Mouse (Mus musculus): Measurements from ENCODE around the gene Igsf21. TPM values are rescaled to one million over a fixed set of nuclear protein-coding genes. Genes with fewer than 3 reads are reported as not detected.

Igsf21 gene
- polyA plus RNA-seq, 1 experiment = 42.0 TPM

DNA sequence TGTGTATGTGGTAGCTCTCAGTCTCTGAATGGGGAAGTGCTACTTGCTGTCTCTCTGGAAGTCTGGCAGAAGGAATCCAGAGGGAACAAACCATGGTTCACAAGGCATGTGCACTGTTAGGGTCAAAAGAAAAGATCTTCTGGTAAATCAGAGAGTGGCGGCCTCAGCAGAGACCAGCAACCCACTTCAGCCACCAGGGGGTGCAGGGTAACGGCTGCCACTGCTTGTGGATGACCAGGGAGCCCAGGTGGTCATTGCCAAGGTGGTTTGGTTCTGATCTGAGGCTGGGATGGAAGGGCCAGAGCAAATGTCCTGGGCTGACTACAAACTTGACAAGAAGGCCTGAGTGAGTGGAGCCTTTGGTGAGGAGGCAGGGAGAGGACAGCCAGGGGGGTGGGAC is 150.3 kb downstream of the Igsf21 start:
- Histone ChIP-seq H3K4me1 (ENCODE audit: control insufficient read depth, insufficient read depth, low read length) (no peaks in the 10 kb centered on the region), H3K4me3 (ENCODE audit: insufficient read depth, low read length) (no peak overlapping the region), H3K27ac (ENCODE audit: insufficient read depth, low read length) (no peak overlapping the region)
- TF ChIP-seq POLR2A (IDR thresholded peaks at IDR 0.05; ENCODE audit: extremely low read depth, insufficient read depth, low read length) (no peak), CTCF (IDR thresholded peaks at IDR 0.05; ENCODE audit: extremely low read depth, insufficient read depth, low read length) (0 out of 2 replicates have a peak, but pooled peaks have one; percentile 7)

DNA sequence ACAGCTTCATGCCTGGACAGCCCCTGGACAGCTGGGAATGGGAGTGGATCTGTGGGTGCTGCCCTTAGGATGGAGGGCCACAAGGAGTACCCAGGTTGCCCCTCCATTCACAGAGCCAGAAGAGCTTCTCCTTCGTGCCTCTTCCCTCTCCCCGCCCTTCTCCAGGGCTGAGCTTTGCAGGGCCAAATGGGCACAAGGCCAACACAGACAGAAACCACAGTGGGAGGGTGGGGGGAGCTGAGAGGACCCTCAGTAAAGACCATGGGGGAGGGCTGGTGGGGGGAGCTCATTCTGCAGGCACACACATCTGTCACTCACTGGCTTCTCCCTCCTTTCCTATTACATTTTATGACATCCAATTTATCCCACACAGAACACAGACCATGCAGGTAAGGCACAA is 151.7 kb downstream of the Igsf21 start:
- Histone ChIP-seq H3K27ac (ENCODE audit: insufficient read depth, low read length) (no peak overlapping the region), H3K4me1 (ENCODE audit: control insufficient read depth, insufficient read depth, low read length) (no peaks in the 10 kb centered on the region), H3K4me3 (ENCODE audit: insufficient read depth, low read length) (no peak overlapping the region)
- no peak for TF ChIP-seq CTCF (IDR thresholded peaks at IDR 0.05; ENCODE audit: extremely low read depth, insufficient read depth, low read length)
- no peak for TF ChIP-seq POLR2A (IDR thresholded peaks at IDR 0.05; ENCODE audit: extremely low read depth, insufficient read depth, low read length)

DNA sequence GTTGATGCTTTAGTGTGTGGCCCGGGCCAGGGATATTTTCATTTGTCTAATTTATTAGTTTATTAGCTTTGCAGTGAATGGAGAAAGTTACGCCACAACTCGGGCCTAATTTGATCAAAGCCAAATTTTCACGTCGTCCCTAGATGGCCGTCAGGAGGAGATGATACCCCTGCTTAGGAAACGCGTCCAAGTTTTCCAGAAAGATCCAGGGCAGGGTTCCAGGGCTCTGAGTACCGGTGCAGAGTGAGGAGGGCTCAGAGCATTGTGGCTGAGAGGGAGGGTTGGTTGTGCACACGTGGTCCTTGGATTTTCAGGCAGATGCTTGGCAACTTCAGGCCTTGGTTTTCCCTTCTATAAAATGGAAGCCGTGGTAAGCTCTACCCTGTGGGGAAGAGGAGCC is 154.2 kb downstream of the Igsf21 start:
- no peak overlapping the region for H3K4me3 ChIP-seq (ENCODE audit: insufficient read depth, low read length)
- H3K4me1 ChIP-seq (ENCODE audit: control insufficient read depth, insufficient read depth, low read length) = no peaks in the 10 kb centered on the region
- H3K27ac ChIP-seq (ENCODE audit: insufficient read depth, low read length) = no peak overlapping the region
- TF ChIP-seq POLR2A (IDR thresholded peaks at IDR 0.05; ENCODE audit: extremely low read depth, insufficient read depth, low read length) = no peak
- TF ChIP-seq CTCF (IDR thresholded peaks at IDR 0.05; ENCODE audit: extremely low read depth, insufficient read depth, low read length) = no peak

DNA sequence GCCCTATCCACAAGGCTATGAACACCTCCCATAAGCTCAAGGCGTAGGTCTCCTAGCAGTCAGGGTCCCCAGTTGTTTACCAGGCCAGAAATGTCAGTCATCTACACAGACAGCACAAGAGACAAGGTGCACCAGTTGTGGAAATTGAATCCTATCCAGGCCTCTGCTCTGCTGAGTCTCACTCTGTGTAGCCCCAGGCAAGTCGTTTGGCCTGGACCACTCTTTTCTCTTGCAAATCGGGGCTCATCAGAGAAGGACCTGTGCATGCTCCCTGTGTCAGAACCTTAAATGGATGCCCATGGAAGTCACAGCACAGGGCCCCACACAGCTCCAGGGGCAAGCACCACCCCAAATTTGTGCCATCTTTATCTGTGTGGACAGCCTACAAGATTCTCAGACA is 154.9 kb downstream of the Igsf21 start:
- Histone ChIP-seq H3K4me3 (ENCODE audit: insufficient read depth, low read length) (no peak overlapping the region), H3K27ac (ENCODE audit: insufficient read depth, low read length) (no peak overlapping the region), H3K4me1 (ENCODE audit: control insufficient read depth, insufficient read depth, low read length) (no peaks in the 10 kb centered on the region)
- TF ChIP-seq CTCF (IDR thresholded peaks at IDR 0.05; ENCODE audit: extremely low read depth, insufficient read depth, low read length) (no peak), POLR2A (IDR thresholded peaks at IDR 0.05; ENCODE audit: extremely low read depth, insufficient read depth, low read length) (no peak)

DNA sequence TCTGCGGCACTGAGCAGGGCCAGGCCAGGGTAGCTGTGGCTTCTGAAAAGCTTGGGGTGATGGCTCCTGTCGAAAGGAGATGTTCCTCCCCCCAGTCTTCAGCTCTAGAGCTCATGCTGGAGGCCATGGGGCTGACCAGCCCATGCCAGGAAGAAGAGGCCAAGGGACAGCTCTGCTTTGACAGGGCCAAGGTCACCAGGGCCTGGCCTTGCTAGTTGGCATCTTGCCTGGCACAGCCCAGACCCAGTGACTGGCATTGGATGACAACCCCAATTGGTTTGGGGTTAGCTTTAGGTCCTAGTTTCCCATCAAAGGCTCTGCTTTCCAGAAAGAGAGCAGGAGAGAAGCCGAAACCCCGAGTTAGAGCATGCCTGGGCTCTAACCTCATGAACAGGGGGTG is 156.9 kb downstream of the Igsf21 start:
- Histone ChIP-seq H3K27ac (ENCODE audit: insufficient read depth, low read length) (no peak overlapping the region), H3K4me1 (ENCODE audit: control insufficient read depth, insufficient read depth, low read length) (no peaks in the 10 kb centered on the region), H3K4me3 (ENCODE audit: insufficient read depth, low read length) (no peak overlapping the region)
- no peak for TF ChIP-seq POLR2A (IDR thresholded peaks at IDR 0.05; ENCODE audit: extremely low read depth, insufficient read depth, low read length)
- TF ChIP-seq CTCF (IDR thresholded peaks at IDR 0.05; ENCODE audit: extremely low read depth, insufficient read depth, low read length) = no peak

DNA sequence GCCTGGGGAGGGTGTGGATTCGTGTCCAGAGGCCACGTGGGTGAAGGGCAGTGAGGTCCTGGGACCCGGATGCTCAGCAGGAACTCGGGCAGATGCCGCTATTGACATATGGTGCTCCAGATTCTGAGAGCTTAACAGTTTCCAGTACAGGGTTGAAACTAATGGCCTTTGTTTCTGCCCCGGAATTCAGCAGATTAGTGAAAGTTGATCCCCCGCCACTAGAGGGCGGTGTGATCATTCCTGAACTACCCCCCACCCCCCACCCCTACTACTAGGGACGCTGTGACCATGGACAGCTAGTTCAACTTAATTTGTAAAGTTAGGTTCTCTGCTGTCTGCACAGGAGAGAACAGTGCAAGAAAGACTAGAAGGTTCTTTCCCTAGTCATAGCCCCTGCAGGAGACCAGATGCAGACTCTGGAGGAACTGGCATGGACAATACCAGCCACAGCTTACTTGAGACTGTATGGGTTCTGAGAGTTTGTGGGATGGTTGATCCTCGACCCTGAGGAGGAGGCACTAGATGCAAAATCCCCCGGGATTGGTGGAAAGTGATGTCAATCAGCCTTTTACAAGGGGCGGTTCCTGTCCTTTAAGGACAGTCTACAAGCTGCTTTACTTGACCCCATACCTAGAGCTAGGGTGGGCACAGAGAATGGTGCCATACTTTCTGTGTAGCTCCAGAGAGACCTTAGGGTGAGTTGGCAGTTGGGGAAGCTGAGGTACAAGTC is 157.7 kb downstream of the Igsf21 start:
- H3K27ac ChIP-seq (ENCODE audit: insufficient read depth, low read length) = no peak overlapping the region
- no peak overlapping the region for H3K4me3 ChIP-seq (ENCODE audit: insufficient read depth, low read length)
- no peaks in the 10 kb centered on the region for H3K4me1 ChIP-seq (ENCODE audit: control insufficient read depth, insufficient read depth, low read length)
- no peak for TF ChIP-seq POLR2A (IDR thresholded peaks at IDR 0.05; ENCODE audit: extremely low read depth, insufficient read depth, low read length)
- TF ChIP-seq CTCF (IDR thresholded peaks at IDR 0.05; ENCODE audit: extremely low read depth, insufficient read depth, low read length) = peak; percentile 26; the same call in 1 of the 2 replicates

DNA sequence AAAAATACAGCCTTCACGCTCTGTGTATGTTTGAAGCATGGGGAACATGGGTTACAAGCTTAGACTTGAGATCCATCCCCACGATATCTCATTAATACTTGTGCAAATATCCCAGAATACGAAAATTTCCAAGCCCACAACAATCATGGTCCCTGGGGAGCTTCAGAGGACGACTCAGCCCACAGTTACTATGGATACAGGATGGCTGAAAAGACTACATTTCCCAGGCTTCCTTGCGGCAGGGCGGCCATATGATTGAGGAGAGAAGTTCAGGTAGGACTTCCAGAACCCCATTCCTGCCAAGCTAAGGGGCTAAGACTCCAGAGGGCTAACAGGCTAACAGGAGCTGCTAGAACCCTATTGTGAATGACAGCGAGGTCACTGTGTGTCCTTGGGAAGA is 160.4 kb downstream of the Igsf21 start:
- Histone ChIP-seq H3K27ac (ENCODE audit: insufficient read depth, low read length) (no peak overlapping the region), H3K4me3 (ENCODE audit: insufficient read depth, low read length) (no peak overlapping the region), H3K4me1 (ENCODE audit: control insufficient read depth, insufficient read depth, low read length) (no peaks in the 10 kb centered on the region)
- TF ChIP-seq CTCF (IDR thresholded peaks at IDR 0.05; ENCODE audit: extremely low read depth, insufficient read depth, low read length) = no peak
- TF ChIP-seq POLR2A (IDR thresholded peaks at IDR 0.05; ENCODE audit: extremely low read depth, insufficient read depth, low read length) = no peak

DNA sequence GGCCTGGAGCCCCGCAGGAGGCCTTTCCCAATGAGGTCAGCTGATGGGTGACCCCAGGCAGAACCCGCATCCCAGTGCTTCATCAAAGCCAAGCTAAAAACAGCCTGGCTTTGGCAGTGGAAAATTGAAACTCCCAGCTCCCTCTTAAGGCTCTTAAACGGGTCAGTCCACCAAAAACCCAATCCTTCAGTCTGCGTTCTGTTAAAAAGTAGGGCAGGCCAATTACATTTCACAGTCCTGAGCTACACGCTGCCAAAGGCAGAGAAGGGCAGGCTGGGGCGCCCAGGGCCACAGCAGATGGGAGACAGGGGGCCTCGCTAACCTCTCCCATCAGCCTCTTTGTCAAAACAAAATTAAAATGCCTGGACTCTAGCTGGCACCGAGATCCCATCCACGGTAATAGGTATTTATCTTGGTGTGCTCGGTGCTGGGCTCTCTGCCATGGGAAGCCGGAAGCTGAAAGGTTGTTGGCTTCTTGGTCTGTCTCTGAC is 162.0 kb downstream of the Igsf21 start:
- Histone ChIP-seq H3K27ac (ENCODE audit: insufficient read depth, low read length) (peak overlapping the region; percentile 66), H3K4me1 (ENCODE audit: control insufficient read depth, insufficient read depth, low read length) (no peaks in the 10 kb centered on the region), H3K4me3 (ENCODE audit: insufficient read depth, low read length) (no peak overlapping the region)
- TF ChIP-seq CTCF (IDR thresholded peaks at IDR 0.05; ENCODE audit: extremely low read depth, insufficient read depth, low read length) (no peak), POLR2A (IDR thresholded peaks at IDR 0.05; ENCODE audit: extremely low read depth, insufficient read depth, low read length) (no peak)

DNA sequence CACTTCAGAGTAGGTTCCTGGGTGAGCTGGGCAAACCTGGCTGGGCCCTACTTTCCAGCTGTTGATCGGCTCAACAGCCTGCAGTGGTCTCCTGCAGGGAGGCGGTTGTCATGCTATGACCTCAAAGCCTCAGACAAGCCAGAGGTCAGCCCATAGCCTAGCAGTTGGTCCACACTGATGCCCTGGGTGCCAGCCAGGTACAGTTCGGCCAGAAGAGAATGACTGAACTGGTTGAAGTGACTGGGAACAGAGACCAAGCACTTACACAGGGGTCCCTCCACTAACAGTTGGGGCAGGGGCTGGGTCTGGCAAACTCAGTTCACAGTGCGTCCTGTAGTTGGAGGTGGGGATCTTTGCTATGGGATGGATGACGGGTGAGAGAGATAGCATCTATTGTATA is 162.5 kb downstream of the Igsf21 start:
- TF ChIP-seq CTCF (IDR thresholded peaks at IDR 0.05; ENCODE audit: extremely low read depth, insufficient read depth, low read length) (no peak), POLR2A (IDR thresholded peaks at IDR 0.05; ENCODE audit: extremely low read depth, insufficient read depth, low read length) (no peak)
- peak overlapping the region; percentile 66 for H3K27ac ChIP-seq (ENCODE audit: insufficient read depth, low read length)

DNA sequence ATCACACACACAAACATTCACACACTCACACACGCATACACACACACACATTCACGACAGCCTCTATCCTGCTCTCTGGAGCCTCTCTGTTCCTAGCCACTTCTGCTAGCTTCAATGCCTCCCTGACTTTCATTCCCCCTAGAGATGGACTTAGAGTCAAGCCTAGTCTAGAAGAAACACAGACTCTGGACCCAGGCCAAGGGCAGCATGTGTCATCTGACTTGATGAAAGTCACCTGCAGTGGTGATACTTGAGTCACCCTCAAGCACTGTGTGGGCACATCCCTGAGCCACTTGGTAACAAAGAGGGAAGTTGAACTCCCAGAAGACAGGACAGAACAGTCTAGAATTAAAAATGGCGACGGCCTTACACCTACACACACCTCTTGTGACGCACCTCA is 168.2 kb downstream of the Igsf21 start:
- no peak overlapping the region for H3K27ac ChIP-seq (ENCODE audit: insufficient read depth, low read length)
- TF ChIP-seq POLR2A (IDR thresholded peaks at IDR 0.05; ENCODE audit: extremely low read depth, insufficient read depth, low read length) (no peak), CTCF (IDR thresholded peaks at IDR 0.05; ENCODE audit: extremely low read depth, insufficient read depth, low read length) (no peak)
- no peak overlapping the region for H3K4me3 ChIP-seq (ENCODE audit: insufficient read depth, low read length)
- peaks cover 9% of the 10 kb centered on the region for H3K4me1 ChIP-seq (ENCODE audit: control insufficient read depth, insufficient read depth, low read length)

More for the DNA sequence above, 162.5 kb downstream of the Igsf21 start:
- Histone ChIP-seq H3K4me3 (ENCODE audit: insufficient read depth, low read length) (no peak overlapping the region), H3K4me1 (ENCODE audit: control insufficient read depth, insufficient read depth, low read length) (no peaks in the 10 kb centered on the region)

All from cortical plate, adult 2 months (tissue).